Mouse (Mus musculus): ENCODE measurements at regions not wholly inside any gene's neighbourhood (a gene's known extent, or its start where the extent isn't known, plus 50 kb on each side); places are given as distances from the start of the nearest gene placed in this dataset.

- no peak for DNase-seq (ENCODE audit: low spot score in 2 of 2)
Measured at GRCm38 (mm10) chr13:101931882-101932281, 163.9 kb upstream of the Pik3r1 start.

- no peak for DNase-seq (ENCODE audit: low spot score in 2 of 2)
Measured at GRCm38 (mm10) chr13:101935843-101936242, 167.8 kb upstream of the Pik3r1 start.

DNA sequence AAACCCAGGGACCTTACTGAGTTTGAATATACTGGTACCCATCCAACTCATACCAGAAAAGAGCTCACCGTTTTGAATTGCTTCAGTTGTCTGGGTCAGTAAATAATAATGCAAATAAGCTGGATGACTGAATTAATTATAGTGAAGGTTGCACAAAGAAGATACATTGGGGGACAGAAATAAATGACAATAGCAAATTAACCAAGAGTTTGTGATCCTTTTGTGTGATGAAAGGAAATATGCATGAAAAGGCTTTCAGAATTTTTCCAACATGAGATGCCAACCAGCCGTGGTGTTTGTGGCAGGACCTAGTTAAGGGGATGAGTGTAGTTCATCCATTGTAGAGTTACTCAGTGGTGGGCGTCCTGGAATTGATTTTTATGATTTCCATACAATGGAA lies 186.5 kb upstream of the Pik3r1 start:
- no peak for DNase-seq (ENCODE audit: low spot score in 2 of 2)

DNA sequence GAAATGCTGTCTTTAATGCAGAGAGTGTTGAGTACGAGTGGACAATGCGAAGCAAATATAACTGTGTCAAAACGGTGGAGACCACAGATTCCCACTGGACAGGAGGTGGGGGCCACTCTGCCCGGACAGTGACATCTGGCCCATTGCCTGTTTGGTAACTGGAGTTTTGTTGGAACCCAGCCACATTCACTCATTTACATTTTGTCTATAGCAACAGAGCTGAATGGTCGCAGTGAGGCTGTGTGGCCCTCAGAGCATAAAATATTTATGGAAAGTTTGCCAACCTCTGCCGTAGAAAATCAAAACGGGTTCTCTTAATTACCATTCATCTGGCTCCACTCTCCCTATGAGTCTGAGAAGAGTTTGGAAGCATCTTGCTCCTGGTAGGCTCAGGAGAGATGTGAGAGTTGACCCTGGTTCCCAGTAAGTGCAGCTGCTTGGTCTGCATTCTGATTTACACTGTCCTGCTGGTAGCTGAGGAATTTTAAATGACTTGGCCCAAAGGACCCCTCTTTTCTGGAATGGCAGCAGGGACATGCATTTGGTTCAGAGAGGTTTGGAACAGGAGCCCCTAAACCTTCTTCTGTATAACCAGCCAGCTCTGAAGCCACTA lies 187.9 kb upstream of the Pik3r1 start:
- no peak for DNase-seq (ENCODE audit: low spot score in 2 of 2)

DNA sequence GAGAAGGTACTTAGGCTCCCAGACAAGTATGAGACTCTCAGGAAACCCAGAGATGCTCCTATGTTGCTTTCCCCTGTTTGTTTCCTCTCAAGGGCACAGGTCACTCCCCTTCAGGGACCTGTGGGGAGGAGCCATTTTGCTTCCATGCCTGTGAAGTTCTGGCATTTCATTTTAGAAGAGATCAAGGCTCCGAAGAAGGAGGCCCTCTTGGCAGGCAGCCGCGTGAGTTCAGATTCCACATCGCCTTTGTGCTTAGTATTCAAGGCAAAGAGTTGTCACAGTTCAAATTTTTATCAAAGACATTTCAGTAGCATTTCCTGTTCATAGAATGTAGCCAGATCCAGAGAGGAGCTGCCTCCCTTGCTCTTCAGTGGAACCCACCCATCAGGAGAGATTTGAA lies 189.8 kb upstream of the Pik3r1 start:
- no peak for DNase-seq (ENCODE audit: low spot score in 2 of 2)

- DNase-seq (ENCODE audit: low spot score in 2 of 2): no peak
Measured at GRCm38 (mm10) chr13:101965537-101965936, 197.5 kb upstream of the Pik3r1 start.

DNA sequence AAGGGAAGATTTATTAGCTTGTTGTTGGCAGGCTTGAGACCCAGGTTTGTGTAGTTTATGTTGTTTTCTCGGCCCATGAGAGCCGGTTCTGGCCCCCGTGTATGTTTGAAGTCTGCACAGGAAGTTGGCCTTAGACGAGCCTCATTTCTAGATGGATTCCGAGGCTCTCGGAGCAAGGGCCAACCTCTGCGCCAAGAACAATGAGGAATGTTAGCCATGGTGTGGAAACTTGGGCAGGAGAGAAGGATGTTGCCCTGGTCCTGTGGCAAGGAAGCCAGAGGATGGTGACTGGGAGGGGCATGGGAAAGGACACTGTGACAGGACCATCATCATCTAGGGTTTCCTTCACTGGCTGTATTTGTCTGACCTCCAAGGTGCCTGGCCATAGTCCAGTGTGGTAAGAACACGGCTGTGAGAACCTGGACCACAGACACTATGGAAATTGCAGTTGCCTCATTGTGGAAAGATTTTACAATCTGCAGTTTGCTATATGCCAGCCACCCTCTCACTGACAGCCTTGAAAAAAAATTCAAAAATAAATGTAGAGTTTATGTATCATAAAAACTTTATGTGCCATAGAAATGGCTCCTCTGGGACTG lies 198.9 kb upstream of the Pik3r1 start:
- no peak for DNase-seq (ENCODE audit: low spot score in 2 of 2)

DNA sequence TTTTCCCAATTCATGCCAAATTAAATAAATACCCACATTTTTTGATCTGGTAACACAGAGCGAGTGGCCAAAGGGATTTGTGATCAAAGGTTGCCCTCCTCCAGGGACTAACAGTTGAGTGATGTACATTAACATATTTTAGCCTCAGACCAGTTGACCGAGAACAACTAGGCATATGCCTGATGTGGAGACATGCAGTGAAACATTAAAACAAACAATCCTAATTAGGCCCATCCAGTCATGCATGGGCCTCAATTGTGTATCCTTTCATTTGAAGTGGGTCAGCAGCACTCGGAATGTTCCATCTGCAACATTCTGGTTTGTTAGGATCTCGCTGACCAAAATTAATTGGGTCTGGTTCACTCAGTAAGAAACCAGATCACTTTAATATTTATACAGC lies 199.4 kb upstream of the Pik3r1 start:
- DNase-seq (ENCODE audit: low spot score in 2 of 2): no peak

DNA sequence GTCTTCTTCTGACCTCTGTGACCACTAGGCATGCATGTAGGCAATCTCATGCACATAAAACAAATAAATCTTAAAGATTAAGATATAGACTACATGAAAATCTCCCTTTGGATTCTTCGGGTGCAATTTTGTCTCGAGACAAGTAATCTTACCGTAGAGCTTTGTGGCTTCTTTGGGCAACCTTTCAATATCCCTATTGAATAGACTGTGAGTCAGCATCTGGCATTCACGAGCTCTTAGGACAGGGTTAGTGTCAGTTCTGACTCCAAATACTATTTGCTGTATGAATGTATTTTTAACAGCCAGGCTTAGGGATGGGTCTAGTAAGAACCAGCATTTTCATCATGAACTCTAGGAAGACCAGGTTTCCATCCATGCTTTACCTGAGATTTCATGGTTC lies 208.7 kb upstream of the Pik3r1 start:
- no peak for DNase-seq (ENCODE audit: low spot score in 2 of 2)

GRCm38 (mm10) chr13:101980171-101980835 lies 212.3 kb upstream of the Pik3r1 start:
- DNase-seq (ENCODE audit: low spot score in 2 of 2): peak in 1 of 2 experiments; percentile 22

GRCm38 (mm10) chr13:101988637-101989413 lies 220.8 kb upstream of the Pik3r1 start:
- DNase-seq (ENCODE audit: low spot score in 2 of 2): no peak

DNA sequence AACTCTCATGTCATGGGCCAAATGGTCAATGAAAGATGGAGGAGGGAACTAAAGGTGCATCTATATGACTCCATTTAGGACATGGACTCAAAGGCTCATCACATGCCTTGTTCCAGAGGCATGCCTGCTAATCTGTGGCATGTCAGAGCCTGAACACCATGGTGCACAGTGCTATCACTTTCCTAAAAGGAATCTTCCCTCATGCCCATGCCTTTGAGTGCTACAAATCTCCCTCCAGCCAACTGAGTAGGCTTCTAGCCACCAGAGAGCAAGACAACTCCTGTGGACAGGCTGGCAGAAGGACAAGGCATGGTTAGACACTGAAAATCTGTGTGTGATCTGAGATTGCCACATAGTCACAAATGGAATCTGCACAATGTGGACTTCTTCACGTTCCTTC lies 223.7 kb upstream of the Pik3r1 start:
- no peak for DNase-seq (ENCODE audit: low spot score in 2 of 2)

DNA sequence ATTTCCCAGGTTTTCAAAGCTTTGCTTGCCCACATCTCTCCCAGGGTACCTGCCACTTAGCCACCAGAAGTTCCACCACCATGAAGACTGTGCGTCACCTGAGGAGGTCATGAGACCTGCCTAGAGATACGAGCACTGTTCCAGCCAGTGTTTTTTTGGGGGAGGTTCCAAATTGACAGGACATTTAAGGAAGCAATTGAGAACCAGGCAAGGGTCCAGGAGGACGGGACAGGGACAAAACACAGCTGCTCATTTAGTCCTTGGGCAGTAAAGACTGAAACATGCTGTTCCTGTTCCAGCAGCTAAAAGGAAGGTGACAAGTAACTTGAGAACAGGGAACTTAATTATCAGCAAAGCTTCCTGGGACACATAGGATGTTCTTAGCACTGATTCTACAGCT lies 226.8 kb upstream of the Pik3r1 start:
- DNase-seq (ENCODE audit: low spot score in 2 of 2): no peak

DNA sequence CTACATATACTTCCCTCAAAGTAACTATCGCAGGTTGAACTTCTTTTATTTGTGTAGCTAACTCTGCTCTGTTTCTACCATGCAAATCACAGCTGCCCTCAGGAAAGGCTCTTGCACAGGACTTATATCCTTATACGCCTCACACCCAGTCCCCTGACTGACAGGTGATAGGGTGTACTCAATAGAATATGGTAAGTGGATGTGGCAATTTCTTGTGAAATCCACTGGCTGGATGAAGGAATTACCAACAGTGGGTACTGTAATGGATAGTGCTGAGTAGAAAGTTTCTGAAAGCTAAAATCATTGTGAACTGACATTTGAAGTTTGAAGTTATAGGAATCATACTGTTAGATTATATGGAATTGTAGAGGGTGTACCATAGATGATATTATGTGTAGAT lies 227.5 kb upstream of the Pik3r1 start:
- DNase-seq (ENCODE audit: low spot score in 2 of 2): no peak

DNA sequence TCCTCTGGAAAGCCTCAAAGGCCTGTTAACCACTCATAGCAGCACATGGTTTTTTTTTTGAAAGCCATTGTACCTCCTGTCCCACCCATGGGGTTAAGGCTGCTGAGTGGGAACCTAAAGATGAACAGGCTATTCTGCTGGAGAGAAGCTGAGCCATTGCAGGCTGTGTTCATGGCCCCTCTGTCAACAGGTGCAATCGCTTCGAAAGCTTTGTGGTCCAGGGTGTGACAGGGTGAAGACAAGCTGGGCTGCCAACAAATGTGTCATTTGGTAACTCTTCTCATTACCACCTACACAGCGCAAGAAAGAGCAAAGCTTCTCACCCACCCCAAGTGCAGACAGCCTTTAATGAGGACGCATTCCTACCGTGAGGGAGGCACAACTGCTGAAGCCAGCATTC lies 228.1 kb upstream of the Pik3r1 start:
- DNase-seq (ENCODE audit: low spot score in 2 of 2): no peak

GRCm38 (mm10) chr13:101997415-101997814 lies 229.4 kb upstream of the Pik3r1 start:
- DNase-seq (ENCODE audit: low spot score in 2 of 2): no peak

DNA sequence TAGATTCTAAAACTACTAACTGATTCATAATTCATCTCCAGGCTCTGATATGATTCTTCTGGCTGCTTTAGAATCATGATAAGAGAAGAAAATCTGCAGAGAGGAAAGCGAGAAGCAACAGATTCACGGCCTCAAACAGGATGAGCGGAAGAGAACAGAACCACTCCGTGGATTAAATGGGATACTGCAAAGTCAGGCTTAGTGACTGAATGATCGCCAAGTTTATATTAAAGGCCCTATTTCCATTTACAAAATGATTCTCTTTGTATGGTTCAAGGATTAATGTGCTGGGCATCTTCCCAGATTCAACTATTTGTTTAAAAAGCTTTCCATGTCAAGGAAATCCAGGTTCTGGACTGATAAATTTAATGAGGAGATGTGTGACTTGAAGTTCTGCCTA lies 238.5 kb upstream of the Pik3r1 start:
- DNase-seq (ENCODE audit: low spot score in 2 of 2): no peak

GRCm38 (mm10) chr13:102011965-102012364 lies 243.9 kb upstream of the Pik3r1 start:
- no peak for DNase-seq (ENCODE audit: low spot score in 2 of 2)

- no peak for DNase-seq (ENCODE audit: low spot score in 2 of 2)
Measured at GRCm38 (mm10) chr13:102014514-102014913, 246.5 kb upstream of the Pik3r1 start.

DNA sequence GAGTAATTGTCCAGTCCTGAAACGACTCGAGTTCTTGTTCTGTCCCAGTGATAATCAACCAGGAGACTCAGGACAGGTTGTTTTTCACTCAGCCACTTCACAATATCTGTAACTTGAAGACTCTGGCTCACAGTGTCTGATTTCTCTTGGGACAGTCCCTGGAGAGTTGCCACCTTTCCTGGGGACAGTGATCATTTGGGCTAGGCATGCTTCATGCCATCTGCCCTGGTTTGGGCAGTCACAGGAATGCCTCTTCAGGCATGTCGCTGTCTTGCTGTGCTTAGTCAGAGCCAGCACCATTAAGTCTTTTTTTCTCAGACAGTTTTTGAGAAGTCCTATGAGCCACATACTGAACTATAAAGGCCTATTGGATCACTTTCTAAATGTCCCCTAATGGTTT lies 246.9 kb upstream of the Pik3r1 start:
- DNase-seq (ENCODE audit: low spot score in 2 of 2): no peak

DNA sequence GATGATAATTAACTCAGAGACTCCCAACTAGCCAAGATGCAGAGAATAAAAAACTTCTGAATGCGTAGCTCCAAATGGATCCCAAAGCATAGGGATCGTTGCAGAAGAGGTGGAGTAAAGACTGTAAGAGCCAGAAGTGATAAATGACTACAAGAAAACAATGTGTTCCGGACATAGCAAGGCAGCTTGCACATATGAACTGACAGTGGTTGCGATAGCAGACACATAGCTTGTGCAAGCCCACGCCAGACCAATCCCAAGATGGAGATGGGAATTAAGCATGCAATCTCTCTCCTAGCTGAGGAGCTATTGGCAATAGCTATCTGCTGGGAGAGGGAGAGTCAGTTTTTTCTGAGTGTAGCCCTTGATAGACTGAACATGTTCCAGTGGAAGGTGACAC lies 248.5 kb upstream of the Pik3r1 start:
- DNase-seq (ENCODE audit: low spot score in 2 of 2): no peak

GRCm38 (mm10) chr13:102022273-102022672 lies 254.3 kb upstream of the Pik3r1 start:
- no peak for DNase-seq (ENCODE audit: low spot score in 2 of 2)

DNA sequence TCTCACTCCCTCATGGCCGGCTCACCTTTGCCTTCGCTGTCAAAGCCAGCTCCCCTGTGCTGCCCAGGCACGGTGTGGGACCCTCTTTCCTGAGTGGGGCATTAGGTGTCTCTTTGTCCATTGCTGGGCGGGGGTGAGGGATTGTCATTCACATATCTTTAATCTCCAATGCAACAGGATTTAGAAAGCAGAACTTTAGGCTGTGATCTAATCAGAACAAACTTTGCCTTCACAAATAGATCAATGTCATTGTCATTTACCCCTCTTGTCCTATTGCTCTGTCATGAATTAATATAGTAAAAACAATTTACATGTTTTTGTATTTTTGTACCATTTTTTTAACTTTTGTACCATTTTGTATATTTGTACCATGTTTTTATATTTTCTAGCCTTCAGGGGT lies 254.7 kb upstream of the Pik3r1 start:
- no peak for DNase-seq (ENCODE audit: low spot score in 2 of 2)
